Mouse (Mus musculus) heart, postnatal 0 days (tissue): ENCODE measurements at regions not wholly inside any gene's neighbourhood (a gene's known extent, or its start where the extent isn't known, plus 50 kb on each side); places are given as distances from the start of the nearest gene placed in this dataset.

ENCODE experiments used
- CTCF ChIP-seq: IDR thresholded peaks from 2 replicates; pipeline ENCODE4 v1.5.1; 2016; ENCODE audit warnings: antibody characterized with exemption, control low read depth, low read depth
- EP300 ChIP-seq: IDR thresholded peaks from 2 replicates; pipeline ENCODE4 v1.6.1; 2016; ENCODE audit warnings: antibody characterized with exemption, low read depth

DNA sequence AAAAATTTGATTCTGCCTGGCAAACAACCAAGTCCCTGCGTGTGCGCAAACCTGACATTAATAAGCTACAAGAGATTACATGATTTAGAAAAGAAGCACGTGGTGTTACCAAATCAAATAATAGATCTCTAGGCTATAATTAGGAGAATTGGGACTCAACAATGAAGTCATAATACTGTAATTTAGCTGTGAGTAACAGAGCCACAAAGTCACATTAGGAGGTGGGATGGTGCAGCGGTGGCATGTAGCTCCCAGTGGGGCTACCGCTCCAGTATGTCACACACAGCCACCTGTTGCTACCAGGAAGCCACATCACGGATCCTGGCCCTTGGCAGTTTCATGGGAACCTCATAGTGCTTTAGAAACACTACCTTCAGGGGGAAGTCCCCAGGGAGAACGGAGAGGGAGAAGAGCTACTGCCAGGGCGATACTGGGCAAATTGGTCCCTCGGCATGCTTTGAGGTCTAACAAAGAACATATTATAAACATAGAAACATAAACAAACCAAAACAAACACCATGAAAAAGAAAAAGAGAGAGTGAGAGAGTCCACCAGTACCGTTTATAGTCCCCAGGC is 551.2 kb downstream of the Insc start:
- TF ChIP-seq CTCF (no peak), EP300 (no peak)
